Mouse (Mus musculus) embryonic facial prominence, embryonic 12.5 days (tissue): Measurements from ENCODE around the gene Lrrc1. TPM values are rescaled to one million over a fixed set of nuclear protein-coding genes. Genes with fewer than 3 reads are reported as not detected.

ENCODE experiments used
- ATAC-seq: fragments of 200-750 bp; cut with Nextera tagmentation; 2 replicates; pipeline ENCODE4 v1.8.0; 2017; ENCODE audit not compliant: insufficient number of reproducible peaks, insufficient read depth, low FRiP score, low TSS enrichment
- H3K27ac ChIP-seq: fragments of 300-500 bp; sonication (generic); 2 replicates; pipeline ENCODE4 v1.5.1; 2016; ENCODE audit warnings: mild to moderate bottlenecking
- H3K27me3 ChIP-seq: fragments of 300-500 bp; sonication (generic); 2 replicates; pipeline ENCODE4 v1.6.1; 2016; ENCODE audit warnings: mild to moderate bottlenecking, moderate library complexity
- H3K36me3 ChIP-seq: fragments of 300-500 bp; sonication (generic); 2 replicates; pipeline ENCODE4 v1.6.1; 2016; ENCODE audit warnings: mild to moderate bottlenecking
- H3K4me1 ChIP-seq: fragments of 300-500 bp; sonication (generic); 2 replicates; pipeline ENCODE4 v1.6.1; 2016
- H3K4me2 ChIP-seq: fragments of 300-500 bp; sonication (generic); replicated peaks from 2 replicates; pipeline ENCODE4 v1.6.1; 2016; ENCODE audit warnings: mild to moderate bottlenecking, moderate library complexity
- H3K4me3 ChIP-seq: fragments of 300-500 bp; sonication (generic); 2 replicates; pipeline ENCODE4 v1.5.1; 2016; ENCODE audit warnings: mild to moderate bottlenecking
- H3K9ac ChIP-seq: fragments of 300-500 bp; sonication (generic); 2 replicates; pipeline ENCODE4 v1.6.1; 2016; ENCODE audit warnings: mild to moderate bottlenecking, moderate library complexity
- H3K9me3 ChIP-seq: fragments of 300-500 bp; sonication (generic); 2 replicates; pipeline ENCODE4 v1.6.1; 2016; ENCODE audit warnings: mild to moderate bottlenecking, moderate library complexity
- WGBS: fragments of 180-500 bp; shearing (Covaris S2); methylation state at CpG from one replicate; pipeline ENCODE4 v1.1.7; 2016; 5-methylcytosine and 5-hydroxymethylcytosine counted together
- polyA plus RNA-seq: library from polyadenylated mRNA; unstranded; fragments of >200 nt; fragmentation: Nextera tagmentation; extraction: Ambion mirVana; gene quantifications from 2 replicates; pipeline ENCODE4 v1.2.1, GENCODE M21; 2016

Lrrc1 gene
- polyA plus RNA-seq, 1 experiment from 2014 or later, result 15.2 TPM

GRCm38 (mm10) chr9:77459365-77459764, 85.3 kb downstream of the Lrrc1 start:
- no peak overlapping the region for H3K9ac ChIP-seq
- H3K27me3 ChIP-seq, result no peaks in the 10 kb centered on the region
- peaks cover 15% of the 10 kb centered on the region; the same call in 1 of the 2 replicates for H3K36me3 ChIP-seq
- H3K4me1 ChIP-seq, result peaks cover 9% of the 10 kb centered on the region
- no peak overlapping the region for H3K4me3 ChIP-seq
- WGBS, result 91% methylated on average over 2 of the region's 2 CpGs
- no peak overlapping the region for H3K27ac ChIP-seq
- ATAC-seq, result no peak
- H3K4me2 ChIP-seq, result no peak overlapping the region
- H3K9me3 ChIP-seq, result no peaks in the 10 kb centered on the region

GRCm38 (mm10) chr9:77456169-77456826, 88.4 kb downstream of the Lrrc1 start:
- peaks cover 20% of the 10 kb centered on the region; the same call in 1 of the 2 replicates for H3K36me3 ChIP-seq
- 82% methylated on average over 13 of the region's 13 CpGs for WGBS
- ATAC-seq, result no peak
- no peak overlapping the region for H3K9ac ChIP-seq
- 0 out of 2 replicates have a peak, but pooled peaks cover 2% of the 10 kb centered on the region for H3K4me1 ChIP-seq
- no peak overlapping the region for H3K4me3 ChIP-seq
- no peak overlapping the region for H3K4me2 ChIP-seq
- no peaks in the 10 kb centered on the region for H3K9me3 ChIP-seq
- no peaks in the 10 kb centered on the region for H3K27me3 ChIP-seq
- H3K27ac ChIP-seq, result no peak overlapping the region

- H3K27me3 ChIP-seq, result no peaks in the 10 kb centered on the region
- H3K9me3 ChIP-seq, result no peaks in the 10 kb centered on the region
- no peak overlapping the region for H3K4me2 ChIP-seq
- H3K4me1 ChIP-seq, result 0 out of 2 replicates have a peak, but pooled peaks cover 2% of the 10 kb centered on the region
- no peak overlapping the region for H3K4me3 ChIP-seq
- peaks cover 20% of the 10 kb centered on the region; the same call in 1 of the 2 replicates for H3K36me3 ChIP-seq
- no peak overlapping the region for H3K27ac ChIP-seq
- no peak for ATAC-seq
- 83% methylated on average over 19 of the region's 19 CpGs for WGBS
- no peak overlapping the region for H3K9ac ChIP-seq
These were observed 89.1 kb downstream of the Lrrc1 start for GRCm38 (mm10) chr9:77455439-77456168.

GRCm38 (mm10) chr9:77452046-77452807, 92.4 kb downstream of the Lrrc1 start:
- no peak for ATAC-seq
- WGBS, result 60% methylated on average over 12 of the region's 12 CpGs
- H3K9ac ChIP-seq, result no peak overlapping the region

GRCm38 (mm10) chr9:77450447-77450846, 94.2 kb downstream of the Lrrc1 start:
- Histone ChIP-seq H3K36me3 (peaks cover 8% of the 10 kb centered on the region; the same call in 1 of the 2 replicates), H3K9me3 (no peaks in the 10 kb centered on the region), H3K4me2 (no peak overlapping the region), H3K27me3 (no peaks in the 10 kb centered on the region), H3K27ac (no peak overlapping the region), H3K9ac (no peak overlapping the region), H3K4me3 (no peak overlapping the region), H3K4me1 (0 out of 2 replicates have a peak, but pooled peaks cover 2% of the 10 kb centered on the region)
- WGBS, result 81% methylated on average over 2 of the region's 2 CpGs
- no peak for ATAC-seq

More at GRCm38 (mm10) chr9:77452046-77452807, 92.4 kb downstream of the Lrrc1 start:
- Histone ChIP-seq H3K27ac (no peak overlapping the region), H3K4me2 (no peak overlapping the region), H3K27me3 (no peaks in the 10 kb centered on the region), H3K4me3 (no peak overlapping the region), H3K9me3 (no peaks in the 10 kb centered on the region), H3K4me1 (0 out of 2 replicates have a peak, but pooled peaks cover 2% of the 10 kb centered on the region), H3K36me3 (peaks cover 16% of the 10 kb centered on the region; the same call in 1 of the 2 replicates)

- 85% methylated on average over 4 of the region's 4 CpGs for WGBS
- Histone ChIP-seq H3K4me2 (no peak overlapping the region), H3K4me1 (no peaks in the 10 kb centered on the region), H3K9ac (no peak overlapping the region), H3K9me3 (no peaks in the 10 kb centered on the region), H3K36me3 (0 out of 2 replicates have a peak, but pooled peaks cover 11% of the 10 kb centered on the region), H3K4me3 (no peak overlapping the region), H3K27me3 (no peaks in the 10 kb centered on the region), H3K27ac (no peak overlapping the region)
- no peak for ATAC-seq
These were observed 99.8 kb downstream of the Lrrc1 start for GRCm38 (mm10) chr9:77444876-77445275.

GRCm38 (mm10) chr9:77439371-77439770, 105.3 kb downstream of the Lrrc1 start:
- 83% methylated on average over 6 of the region's 6 CpGs for WGBS
- Histone ChIP-seq H3K4me3 (no peak overlapping the region), H3K9me3 (no peaks in the 10 kb centered on the region), H3K4me1 (no peaks in the 10 kb centered on the region), H3K27me3 (no peaks in the 10 kb centered on the region), H3K4me2 (no peak overlapping the region), H3K36me3 (0 out of 2 replicates have a peak, but pooled peaks cover 11% of the 10 kb centered on the region), H3K9ac (no peak overlapping the region), H3K27ac (no peak overlapping the region)
- ATAC-seq, result no peak

GRCm38 (mm10) chr9:77438836-77439271, 105.8 kb downstream of the Lrrc1 start:
- Histone ChIP-seq H3K9me3 (no peaks in the 10 kb centered on the region), H3K27ac (no peak overlapping the region), H3K36me3 (0 out of 2 replicates have a peak, but pooled peaks cover 11% of the 10 kb centered on the region), H3K4me2 (no peak overlapping the region), H3K4me3 (no peak overlapping the region), H3K27me3 (no peaks in the 10 kb centered on the region), H3K4me1 (no peaks in the 10 kb centered on the region), H3K9ac (no peak overlapping the region)
- 83% methylated on average over 11 of the region's 11 CpGs for WGBS
- no peak for ATAC-seq

- Histone ChIP-seq H3K4me3 (no peak overlapping the region), H3K9me3 (no peaks in the 10 kb centered on the region), H3K9ac (no peak overlapping the region), H3K27ac (no peak overlapping the region), H3K4me1 (no peaks in the 10 kb centered on the region), H3K36me3 (0 out of 2 replicates have a peak, but pooled peaks cover 11% of the 10 kb centered on the region), H3K27me3 (no peaks in the 10 kb centered on the region), H3K4me2 (no peak overlapping the region)
- no peak for ATAC-seq
- 91% methylated on average over 6 of the region's 6 CpGs for whole genome bisulfite sequencing
These were observed 107.5 kb downstream of the Lrrc1 start for GRCm38 (mm10) chr9:77437131-77437530.

GRCm38 (mm10) chr9:77434965-77435364, 109.7 kb downstream of the Lrrc1 start:
- no peaks in the 10 kb centered on the region for H3K27me3 ChIP-seq
- no peaks in the 10 kb centered on the region for H3K9me3 ChIP-seq
- H3K27ac ChIP-seq, result no peak overlapping the region
- H3K4me1 ChIP-seq, result no peaks in the 10 kb centered on the region
- no peak overlapping the region for H3K4me2 ChIP-seq
- H3K4me3 ChIP-seq, result no peak overlapping the region
- no peak for ATAC-seq
- 69% methylated on average over 12 of the region's 12 CpGs for WGBS
- H3K9ac ChIP-seq, result no peak overlapping the region
- H3K36me3 ChIP-seq, result peaks cover 10% of the 10 kb centered on the region

- no peak for ATAC-seq
- peaks cover 10% of the 10 kb centered on the region for H3K36me3 ChIP-seq
- no peaks in the 10 kb centered on the region for H3K9me3 ChIP-seq
- H3K27ac ChIP-seq, result no peak overlapping the region
- no peak overlapping the region for H3K4me3 ChIP-seq
- no peak overlapping the region for H3K4me2 ChIP-seq
- H3K4me1 ChIP-seq, result peaks cover 3% of the 10 kb centered on the region; the same call in 1 of the 2 replicates
- H3K9ac ChIP-seq, result no peak overlapping the region
- H3K27me3 ChIP-seq, result no peaks in the 10 kb centered on the region
- WGBS, result 85% methylated on average over 4 of the region's 4 CpGs
These were observed 111.2 kb downstream of the Lrrc1 start for GRCm38 (mm10) chr9:77433476-77433875.
